Mouse (Mus musculus) frontal cortex, postnatal 25 days (tissue): ENCODE results near the gene Prop1.
A peak's percentile ranks its signal among the peaks of the same experiment; 100 is the strongest.

Experiments used
- DNase-seq, 2 experiments: peaks; one replicate each; pipeline ENCODE4 v3.0.0; 2022; ENCODE audit warnings: low spot score in 2 of 2

The Prop1 gene

GRCm38 (mm10) chr11:50953665-50954064 lies at the start of gene Prop1:
Prop1 (minus strand) TSS chr11:50953765.
- no peak for DNase-seq

GRCm38 (mm10) chr11:51003296-51003695 lies 49.7 kb upstream of the Prop1 start, which contains the start of gene Olfr51:
Olfr51 (plus strand) TSS chr11:51003596.
- no peak for DNase-seq

GRCm38 (mm10) chr11:50981667-50982066 lies 28.1 kb upstream of the Prop1 start, which contains the start of gene Olfr1377:
Olfr1377 (plus strand) TSS chr11:50981967.
- no peak for DNase-seq

DNA sequence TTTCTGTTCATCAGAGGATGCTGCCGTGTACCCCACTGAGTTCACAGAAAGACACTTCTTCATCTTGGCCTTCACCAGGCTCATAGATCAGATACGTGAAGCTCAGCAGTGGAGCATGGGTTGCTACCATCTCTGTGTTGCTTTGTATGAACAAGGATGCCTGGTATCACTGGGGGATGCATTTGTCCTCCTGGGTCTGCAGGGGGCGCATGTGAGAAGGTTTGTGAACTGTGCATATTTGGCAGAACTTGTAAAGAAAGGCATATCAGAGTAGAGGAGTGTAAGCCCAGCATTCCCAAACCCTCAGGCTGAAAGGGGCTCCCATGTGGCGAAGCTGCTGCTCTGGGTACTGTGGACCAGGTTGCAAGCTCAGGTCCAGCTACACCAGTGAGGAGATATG lies 23.7 kb upstream of the Prop1 start:
- no peak for DNase-seq

DNA sequence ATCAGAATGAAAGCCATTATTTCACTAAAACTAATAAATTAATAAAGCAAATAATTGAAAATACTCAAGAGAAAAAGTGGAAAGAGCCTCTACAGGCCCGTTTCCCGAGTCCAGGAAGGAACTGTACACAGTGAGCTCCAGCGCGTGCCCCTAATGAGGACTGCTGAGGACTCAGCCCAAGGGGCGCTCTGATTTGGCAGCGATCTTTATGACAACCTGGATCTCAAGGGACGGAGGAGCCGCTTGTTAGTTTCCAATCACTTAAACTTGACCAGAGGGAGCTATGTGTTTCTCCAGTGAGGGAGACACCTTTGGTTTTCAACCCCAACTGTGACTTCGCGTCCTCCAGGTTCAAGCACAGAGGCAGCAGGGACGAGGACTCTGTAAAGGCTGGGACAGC lies 12.7 kb upstream of the Prop1 start, which contains the start of gene Olfr1378:
Gene Olfr1378 (plus strand): TSS at position 301 of the 400 bp plus-strand sequence.
- no peak for DNase-seq

- no peak for DNase-seq
These were observed 11.3 kb upstream of the Prop1 start for GRCm38 (mm10) chr11:50964886-50965285.

DNA sequence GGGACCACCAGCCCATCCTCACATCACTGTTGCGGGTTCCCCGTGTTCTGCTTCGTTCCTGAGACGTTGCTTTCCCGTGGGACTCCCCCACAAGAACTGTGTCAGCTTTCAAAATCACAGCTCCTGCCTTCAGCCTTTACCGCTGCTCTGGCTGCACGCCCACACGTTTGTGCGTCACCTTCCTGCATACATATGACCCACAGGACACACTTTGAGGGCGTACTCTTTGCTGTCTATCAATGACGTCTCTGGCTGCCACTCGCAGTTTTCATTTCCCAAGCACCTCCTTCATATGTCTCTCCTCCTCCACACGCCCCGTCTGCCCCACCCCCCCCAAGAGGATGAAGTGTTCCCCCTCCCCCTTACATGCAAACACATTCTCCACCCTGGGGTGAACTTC lies 1.3 kb downstream of the Prop1 start:
- no peak for DNase-seq

GRCm38 (mm10) chr11:50943506-50943905 lies 10.1 kb downstream of the Prop1 start, which contains the start of gene 4933414I15Rik:
4933414I15Rik (minus strand) TSS chr11:50943765.
- DNase-seq: no peak

- DNase-seq: no peak
These were observed 11.2 kb downstream of the Prop1 start for GRCm38 (mm10) chr11:50942386-50942785.

- no peak for DNase-seq
These were observed 13.8 kb downstream of the Prop1 start for GRCm38 (mm10) chr11:50939621-50940366.

- no peak for DNase-seq
These were observed 15.1 kb downstream of the Prop1 start for GRCm38 (mm10) chr11:50938435-50938834.

DNA sequence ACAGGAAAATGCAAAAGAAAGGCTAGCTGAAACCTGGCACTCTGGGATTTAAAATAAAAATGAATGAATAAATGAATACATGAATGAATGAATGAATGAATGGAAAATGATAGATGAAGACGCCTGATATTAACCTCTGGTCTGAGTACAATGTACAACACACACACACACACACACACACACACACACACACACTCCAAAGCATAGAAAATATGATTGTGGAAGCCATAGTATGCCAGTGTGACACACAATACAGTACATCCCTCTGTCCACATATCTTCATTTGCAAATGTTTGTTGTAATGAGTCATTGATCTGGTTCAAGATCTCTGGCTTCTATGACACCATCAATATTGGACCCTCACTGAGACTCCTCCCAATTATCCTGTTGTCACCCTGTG lies 21.5 kb downstream of the Prop1 start:
- DNase-seq: no peak

- peak; percentile 63 to 74 for DNase-seq
These were observed 22.1 kb downstream of the Prop1 start, which contains the start of gene Zfp354b for GRCm38 (mm10) chr11:50931451-50931866. Zfp354b (minus strand) TSS chr11:50931633.

DNA sequence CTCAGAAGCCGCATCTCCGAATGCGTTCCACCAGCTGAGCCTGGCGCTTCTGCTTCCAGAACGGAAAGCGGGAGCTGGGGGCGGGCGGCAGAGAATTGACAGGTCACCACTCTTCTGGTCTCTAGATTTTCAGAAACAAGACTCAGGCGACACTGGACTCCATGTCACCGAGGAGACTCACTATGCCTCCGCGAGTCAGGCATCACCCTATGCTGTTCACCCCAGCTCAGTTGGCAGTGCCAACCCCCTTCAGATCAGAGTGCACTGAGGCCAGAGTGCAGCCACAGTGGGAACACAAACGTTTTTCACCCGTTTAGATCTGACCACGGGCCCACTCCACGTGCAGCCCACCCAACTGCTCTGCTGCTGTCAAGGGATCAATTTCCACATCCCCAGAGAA lies 22.5 kb downstream of the Prop1 start:
- no peak for DNase-seq

- DNase-seq: no peak
These were observed 23.0 kb downstream of the Prop1 start for GRCm38 (mm10) chr11:50930469-50931014.

- peak; percentile 77 to 86 for DNase-seq
These were observed 37.8 kb downstream of the Prop1 start, which contains the start of gene Zfp2 for GRCm38 (mm10) chr11:50915671-50916320. Zfp2 (minus strand) TSS chr11:50916165.

DNA sequence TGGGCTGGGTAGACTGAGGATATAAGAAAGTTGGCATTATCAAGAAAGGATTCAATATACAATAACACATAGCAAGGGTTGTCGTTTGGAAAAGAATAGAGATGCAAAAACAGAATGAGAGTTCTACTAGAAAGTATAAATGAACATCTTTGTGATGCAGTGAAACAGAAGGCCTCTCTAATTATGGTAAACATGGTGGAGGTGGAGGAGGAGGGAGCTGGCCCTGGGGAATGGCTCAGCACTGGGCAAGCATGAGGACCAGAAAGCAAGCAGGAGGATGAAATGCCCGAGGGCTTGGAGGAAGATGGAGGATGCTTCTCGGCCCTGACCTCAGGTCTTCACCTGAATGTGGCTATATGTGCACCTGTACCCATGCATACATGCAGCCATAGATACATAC lies 39.1 kb downstream of the Prop1 start:
- DNase-seq: no peak

- DNase-seq: no peak
These were observed 40.3 kb downstream of the Prop1 start for GRCm38 (mm10) chr11:50913301-50913700.

DNA sequence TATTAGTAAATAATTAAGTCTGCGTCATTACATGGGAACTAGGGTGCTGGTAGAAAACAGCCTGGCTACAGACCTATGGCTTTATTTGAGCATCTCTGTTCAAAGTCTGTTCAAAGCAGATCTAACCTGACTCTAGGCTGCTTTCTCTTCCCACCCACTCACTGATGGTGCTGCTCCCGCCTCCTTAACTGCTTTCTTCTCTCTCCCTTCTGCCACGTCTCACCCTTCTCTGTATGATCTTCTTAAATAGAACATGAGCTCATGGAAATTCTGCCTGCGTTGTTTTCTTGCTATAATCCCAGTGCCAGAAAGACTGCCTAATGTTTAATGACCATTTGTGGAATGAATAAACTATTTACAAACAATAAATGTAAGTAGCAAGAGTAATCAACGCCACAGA lies 45.4 kb downstream of the Prop1 start:
- no peak for DNase-seq
